Mouse (Mus musculus): ENCODE data around the gene Rab11fip5. TPM values are rescaled to one million over a fixed set of nuclear protein-coding genes. Genes with fewer than 3 reads are reported as not detected.

The Rab11fip5 gene
- polyA plus RNA-seq, 1 experiment = 3.8 TPM

GRCm38 (mm10) chr6:85332351-85332999, 42.0 kb downstream of the Rab11fip5 start:
- H3K4me1 ChIP-seq (ENCODE audit: control insufficient read depth, insufficient read depth, low read length) = no peaks in the 10 kb centered on the region; the same call in 1 of the 2 replicates
- peak overlapping the region; percentile 85 for H3K4me3 ChIP-seq (replicated peaks; ENCODE audit: control insufficient read depth, low read depth, low read length)
- WGBS = 3% methylated on average over 41 of the region's 41 CpGs
- peak overlapping the region; percentile 89 for H3K27ac ChIP-seq (ENCODE audit: control insufficient read depth, insufficient read depth, low read depth, low read length, poor library complexity)
- peak; percentile 8; the same call in 1 of the 2 replicates for TF ChIP-seq CTCF (IDR thresholded peaks at IDR 0.05; ENCODE audit: control insufficient read depth, insufficient read depth, low read length)
- TF ChIP-seq POLR2A (IDR thresholded peaks at IDR 0.05; ENCODE audit: borderline replicate concordance, control insufficient read depth, low read depth, low read length) = peak; percentile 3; the same call in 1 of the 2 replicates

GRCm38 (mm10) chr6:85331736-85332135, 42.7 kb downstream of the Rab11fip5 start:
- 74% methylated on average over 8 of the region's 8 CpGs for WGBS
- no peak overlapping the region for H3K27ac ChIP-seq (ENCODE audit: control insufficient read depth, insufficient read depth, low read depth, low read length, poor library complexity)
- no peak for TF ChIP-seq POLR2A (IDR thresholded peaks at IDR 0.05; ENCODE audit: borderline replicate concordance, control insufficient read depth, low read depth, low read length)
- no peak for TF ChIP-seq CTCF (IDR thresholded peaks at IDR 0.05; ENCODE audit: control insufficient read depth, insufficient read depth, low read length)
- peak overlapping the region; percentile 44 for H3K4me3 ChIP-seq (replicated peaks; ENCODE audit: control insufficient read depth, low read depth, low read length)
- peaks cover 1% of the 10 kb centered on the region for H3K4me1 ChIP-seq (ENCODE audit: control insufficient read depth, insufficient read depth, low read length)

- Histone ChIP-seq H3K4me1 (ENCODE audit: control insufficient read depth, insufficient read depth, low read length) (peaks cover 2% of the 10 kb centered on the region), H3K4me3 (replicated peaks; ENCODE audit: control insufficient read depth, low read depth, low read length) (peak overlapping the region; percentile 5), H3K27ac (ENCODE audit: control insufficient read depth, insufficient read depth, low read depth, low read length, poor library complexity) (no peak overlapping the region)
- TF ChIP-seq POLR2A (IDR thresholded peaks at IDR 0.05; ENCODE audit: borderline replicate concordance, control insufficient read depth, low read depth, low read length) (no peak), CTCF (IDR thresholded peaks at IDR 0.05; ENCODE audit: control insufficient read depth, insufficient read depth, low read length) (no peak)
- 64% methylated on average over 6 of the region's 6 CpGs for WGBS
These were observed 43.2 kb downstream of the Rab11fip5 start for GRCm38 (mm10) chr6:85331221-85331735.

- peaks cover 7% of the 10 kb centered on the region for H3K4me1 ChIP-seq (ENCODE audit: control insufficient read depth, insufficient read depth, low read length)
- 81% methylated on average over 4 of the region's 4 CpGs for WGBS
- no peak overlapping the region for H3K27ac ChIP-seq (ENCODE audit: control insufficient read depth, insufficient read depth, low read depth, low read length, poor library complexity)
- TF ChIP-seq POLR2A (IDR thresholded peaks at IDR 0.05; ENCODE audit: borderline replicate concordance, control insufficient read depth, low read depth, low read length) (no peak), CTCF (IDR thresholded peaks at IDR 0.05; ENCODE audit: control insufficient read depth, insufficient read depth, low read length) (no peak)
- no peak overlapping the region for H3K4me3 ChIP-seq (replicated peaks; ENCODE audit: control insufficient read depth, low read depth, low read length)
These were observed 44.7 kb downstream of the Rab11fip5 start for GRCm38 (mm10) chr6:85329666-85330185.

- 45% methylated on average over 4 of the region's 4 CpGs for WGBS
- Histone ChIP-seq H3K4me1 (ENCODE audit: control insufficient read depth, insufficient read depth, low read length) (peaks cover 8% of the 10 kb centered on the region), H3K27ac (ENCODE audit: control insufficient read depth, insufficient read depth, low read depth, low read length, poor library complexity) (peak overlapping the region; percentile 37; the same call in 1 of the 2 replicates), H3K4me3 (replicated peaks; ENCODE audit: control insufficient read depth, low read depth, low read length) (peak overlapping the region; percentile 43)
- no peak for TF ChIP-seq POLR2A (IDR thresholded peaks at IDR 0.05; ENCODE audit: borderline replicate concordance, control insufficient read depth, low read depth, low read length)
- no peak for TF ChIP-seq CTCF (IDR thresholded peaks at IDR 0.05; ENCODE audit: control insufficient read depth, insufficient read depth, low read length)
These were observed 47.9 kb downstream of the Rab11fip5 start for GRCm38 (mm10) chr6:85326564-85326963.

- peak overlapping the region; percentile 13; the same call in 1 of the 2 replicates for H3K27ac ChIP-seq (ENCODE audit: control insufficient read depth, insufficient read depth, low read depth, low read length, poor library complexity)
- WGBS = 5% methylated on average over 2 of the region's 2 CpGs
- TF ChIP-seq CTCF (IDR thresholded peaks at IDR 0.05; ENCODE audit: control insufficient read depth, insufficient read depth, low read length) (no peak), POLR2A (IDR thresholded peaks at IDR 0.05; ENCODE audit: borderline replicate concordance, control insufficient read depth, low read depth, low read length) (no peak)
These were observed 49.3 kb downstream of the Rab11fip5 start for GRCm38 (mm10) chr6:85325109-85325508.

GRCm38 (mm10) chr6:85320445-85320866, 54.0 kb downstream of the Rab11fip5 start:
- Histone ChIP-seq H3K27ac (ENCODE audit: control insufficient read depth, insufficient read depth, low read depth, low read length, poor library complexity) (no peak overlapping the region), H3K4me1 (ENCODE audit: control insufficient read depth, insufficient read depth, low read length) (peaks cover 4% of the 10 kb centered on the region; the same call in 1 of the 2 replicates), H3K4me3 (replicated peaks; ENCODE audit: control insufficient read depth, low read depth, low read length) (no peak overlapping the region)
- TF ChIP-seq POLR2A (IDR thresholded peaks at IDR 0.05; ENCODE audit: borderline replicate concordance, control insufficient read depth, low read depth, low read length) = no peak
- no peak for TF ChIP-seq CTCF (IDR thresholded peaks at IDR 0.05; ENCODE audit: control insufficient read depth, insufficient read depth, low read length)
- WGBS = 85% methylated on average over 6 of the region's 6 CpGs

More at GRCm38 (mm10) chr6:85325109-85325508, 49.3 kb downstream of the Rab11fip5 start:
- Histone ChIP-seq H3K4me1 (ENCODE audit: control insufficient read depth, insufficient read depth, low read length) (peaks cover 8% of the 10 kb centered on the region), H3K4me3 (replicated peaks; ENCODE audit: control insufficient read depth, low read depth, low read length) (no peak overlapping the region)

GRCm38 (mm10) chr6:85316211-85316610, 58.2 kb downstream of the Rab11fip5 start:
- Histone ChIP-seq H3K27ac (ENCODE audit: control insufficient read depth, insufficient read depth, low read depth, low read length, poor library complexity) (no peak overlapping the region), H3K4me1 (ENCODE audit: control insufficient read depth, insufficient read depth, low read length) (no peaks in the 10 kb centered on the region), H3K4me3 (replicated peaks; ENCODE audit: control insufficient read depth, low read depth, low read length) (no peak overlapping the region)
- TF ChIP-seq POLR2A (IDR thresholded peaks at IDR 0.05; ENCODE audit: borderline replicate concordance, control insufficient read depth, low read depth, low read length) (no peak), CTCF (IDR thresholded peaks at IDR 0.05; ENCODE audit: control insufficient read depth, insufficient read depth, low read length) (no peak)
- WGBS = 80% methylated on average over 2 of the region's 2 CpGs

Data from bone marrow, adult 2 months (tissue).